Comparison of ENCODE assay signal across 10 mouse cellular contexts in the genomic region with DNA sequence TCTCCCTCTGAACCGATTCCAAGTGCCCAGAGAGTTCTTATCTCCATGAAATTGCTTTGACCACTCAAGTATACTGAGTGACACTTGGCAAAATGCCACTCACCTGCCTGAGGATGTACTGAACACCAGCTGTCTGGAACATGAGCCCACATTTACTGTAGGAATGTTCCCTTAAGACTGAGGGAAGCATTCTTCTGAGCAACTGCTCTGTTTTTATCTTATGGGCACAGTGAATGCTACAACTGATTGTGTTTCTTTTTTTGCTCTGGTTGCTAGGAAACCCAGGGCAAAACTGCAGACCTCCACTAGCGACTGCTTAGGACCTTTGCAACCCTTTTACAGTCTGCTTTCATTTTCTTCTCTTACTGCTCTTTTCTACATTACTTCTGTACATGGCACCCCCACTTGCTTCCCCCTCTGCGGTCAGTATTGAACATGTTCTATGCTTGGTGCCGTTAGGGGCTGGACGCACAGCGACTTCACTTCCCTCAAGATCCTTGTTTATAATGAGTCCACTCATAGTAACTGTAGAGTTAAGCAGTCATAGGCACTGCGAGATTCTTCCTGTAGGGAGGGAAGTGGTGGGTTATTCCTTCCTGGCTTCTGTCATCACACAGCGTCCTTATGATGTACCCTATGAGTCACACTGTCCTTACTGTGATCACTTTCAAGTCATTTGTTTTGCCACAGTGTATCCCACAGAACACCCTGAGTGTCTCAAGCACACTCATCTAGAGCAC. TPM values are rescaled to one million over a fixed set of nuclear protein-coding genes. Genes with fewer than 3 reads are reported as not detected.
DNase-seq lines count a peak whose midpoint lies in the region; ATAC-seq lines count a peak whose summit lies in the region.
"Had no signal": no experiment of that assay in that cellular context is flagged by ENCODE, and none has a peak within 500 bp of the region (broad histone marks: within the 10 kb centered on the region; RNA-seq: fewer than 3 reads in every experiment).

No protein-coding gene starts in this region.

- peak; percentile 42; the same call in 1 of the 2 replicates for ATAC-seq in limb, embryonic 13.5 days (ENCODE audit: low FRiP score, low read depth)
- ATAC-seq in liver, embryonic 12.5 days = peak; percentile 40
- no peak for ATAC-seq in midbrain, embryonic 11.5 days (ENCODE audit: low FRiP score)

- DNase-seq in limb, embryonic 10.5 days (ENCODE audit: low spot score) = no peak
- DNase-seq in brain, adult 2 months (ENCODE audit: low read depth, low spot score) = peak; percentile 61
- peak; percentile 51 for DNase-seq in splenic B cell, adult 2 months (ENCODE audit: low read depth, low spot score)
- DNase-seq in layer of hippocampus, postnatal 10 days (ENCODE audit: low spot score in 2 of 2) = no peak
- no peak for DNase-seq in midbrain, embryonic 11.5 days (ENCODE audit: low spot score, missing footprints)
- DNase-seq: lung, postnatal 14 days; thymus, adult 2 months had no signal

- no peaks in the 10 kb centered on the region for H3K9me3 ChIP-seq in limb, embryonic 13.5 days
- H3K9me3 ChIP-seq in limb, embryonic 10.5 days (replicated peaks) = no peaks in the 10 kb centered on the region
- H3K9me3 ChIP-seq in liver, embryonic 12.5 days (replicated peaks) = no peaks in the 10 kb centered on the region
- H3K9me3 ChIP-seq in midbrain, embryonic 11.5 days (ENCODE audit: control insufficient read depth, low read length) = no peaks in the 10 kb centered on the region

- no peak overlapping the region for H3K4me2 ChIP-seq in limb, embryonic 13.5 days (replicated peaks)
- H3K4me2 ChIP-seq in liver, embryonic 12.5 days = peak overlapping the region; percentile 36
- H3K4me2 ChIP-seq in midbrain, embryonic 11.5 days = no peak overlapping the region

- H3K27ac ChIP-seq in limb, embryonic 13.5 days = no peak overlapping the region
- H3K27ac ChIP-seq in limb, embryonic 10.5 days = no peak overlapping the region
- no peak overlapping the region for H3K27ac ChIP-seq in liver, embryonic 12.5 days
- no peak overlapping the region for H3K27ac ChIP-seq in midbrain, embryonic 11.5 days (ENCODE audit: low read depth, low read length)
- H3K27ac ChIP-seq: kidney, postnatal 0 days had no signal

- H3K4me1 ChIP-seq in limb, embryonic 13.5 days = peaks cover 9% of the 10 kb centered on the region; the same call in 1 of the 2 replicates
- peaks cover 19% of the 10 kb centered on the region for H3K4me1 ChIP-seq in limb, embryonic 10.5 days
- peaks cover 30% of the 10 kb centered on the region for H3K4me1 ChIP-seq in liver, embryonic 12.5 days
- H3K4me1 ChIP-seq in midbrain, embryonic 11.5 days (ENCODE audit: control insufficient read depth, insufficient read depth, low read length) = peaks cover 3% of the 10 kb centered on the region; the same call in 1 of the 2 replicates

- peaks cover 34% of the 10 kb centered on the region for H3K27me3 ChIP-seq in limb, embryonic 13.5 days
- peaks cover 37% of the 10 kb centered on the region for H3K27me3 ChIP-seq in limb, embryonic 10.5 days (ENCODE audit: low read depth, poor library complexity, severe bottlenecking)
- peaks cover 40% of the 10 kb centered on the region for H3K27me3 ChIP-seq in liver, embryonic 12.5 days (replicated peaks)
- no peaks in the 10 kb centered on the region for H3K27me3 ChIP-seq in splenic B cell, adult 2 months (ENCODE audit: control insufficient read depth, insufficient read depth, low read length, poor library complexity, severe bottlenecking)
- H3K27me3 ChIP-seq in midbrain, embryonic 11.5 days (ENCODE audit: control insufficient read depth, insufficient read depth, low read length) = peaks cover 5% of the 10 kb centered on the region; the same call in 1 of the 2 replicates

- WGBS in limb, embryonic 13.5 days = 71% methylated on average over 8 of the region's 8 CpGs
- 85% methylated on average over 8 of the region's 8 CpGs for WGBS in limb, embryonic 10.5 days
- 23% methylated on average over 8 of the region's 8 CpGs for WGBS in liver, embryonic 12.5 days (ENCODE audit: insufficient replicate concordance)
- WGBS in midbrain, embryonic 11.5 days = 74% methylated on average over 8 of the region's 8 CpGs

- H3K36me3 ChIP-seq in limb, embryonic 13.5 days = no peaks in the 10 kb centered on the region
- H3K36me3 ChIP-seq in limb, embryonic 10.5 days = no peaks in the 10 kb centered on the region
- no peaks in the 10 kb centered on the region for H3K36me3 ChIP-seq in liver, embryonic 12.5 days
- H3K36me3 ChIP-seq in splenic B cell, adult 2 months (ENCODE audit: control insufficient read depth, insufficient read depth, low read length, poor library complexity, severe bottlenecking) = no peaks in the 10 kb centered on the region
- H3K36me3 ChIP-seq in midbrain, embryonic 11.5 days (ENCODE audit: control insufficient read depth, insufficient read depth, low read length) = no peaks in the 10 kb centered on the region

- H3K4me3 ChIP-seq in limb, embryonic 13.5 days = no peak overlapping the region
- no peak overlapping the region for H3K4me3 ChIP-seq in limb, embryonic 10.5 days
- H3K4me3 ChIP-seq in liver, embryonic 12.5 days = no peak overlapping the region
- H3K4me3 ChIP-seq in midbrain, embryonic 11.5 days (ENCODE audit: low read depth, low read length) = no peak overlapping the region

- no peak overlapping the region for H3K9ac ChIP-seq in limb, embryonic 13.5 days
- H3K9ac ChIP-seq in liver, embryonic 12.5 days = no peak overlapping the region
- H3K9ac ChIP-seq in midbrain, embryonic 11.5 days (ENCODE audit: low read length) = no peak overlapping the region

RNA-seq across cellular contexts. Expression of a gene that starts 0.9 kb away (rescaled TPM):
- polyA plus RNA-seq in limb, embryonic 13.5 days (2015; fragmentation: Nextera tagmentation; extraction: Ambion mirVana) = not detected in 2 replicates
- polyA plus RNA-seq in limb, embryonic 10.5 days (2016; fragmentation: Nextera tagmentation; extraction: Ambion mirVana) = not detected in 2 replicates
- polyA plus RNA-seq in liver, embryonic 12.5 days (2016; fragmentation: Nextera tagmentation; extraction: Ambion mirVana) = not detected in 2 replicates
- not detected for total RNA-seq in layer of hippocampus, postnatal 10 days (2021)
- polyA plus RNA-seq in midbrain, embryonic 11.5 days (2014; fragmentation: Nextera tagmentation; extraction: Ambion mirVana) = not detected in 2 replicates
- polyA plus RNA-seq: kidney, postnatal 0 days; thymus, adult 2 months had no signal

RNA-seq across cellular contexts. Expression of a gene that starts 4.1 kb away (rescaled TPM):
- 17.0 and 19.5 TPM in 2 replicates for polyA plus RNA-seq in limb, embryonic 13.5 days (2015; fragmentation: Nextera tagmentation; extraction: Ambion mirVana)
- polyA plus RNA-seq in limb, embryonic 10.5 days (2016; fragmentation: Nextera tagmentation; extraction: Ambion mirVana) = 9.2 and 9.9 TPM in 2 replicates
- 8.3 and 8.9 TPM in 2 replicates for polyA plus RNA-seq in liver, embryonic 12.5 days (2016; fragmentation: Nextera tagmentation; extraction: Ambion mirVana)
- 10 to 100 TPM; 18.6 to 21.9 TPM for total RNA-seq in layer of hippocampus, postnatal 10 days (2021)
- polyA plus RNA-seq in midbrain, embryonic 11.5 days (2014; fragmentation: Nextera tagmentation; extraction: Ambion mirVana) = 13.1 and 13.4 TPM in 2 replicates

RNA-seq across cellular contexts. Expression of a gene that starts 25.5 kb away (rescaled TPM):
- 65.9 and 72.8 TPM in 2 replicates for polyA plus RNA-seq in limb, embryonic 13.5 days (2015; fragmentation: Nextera tagmentation; extraction: Ambion mirVana)
- 58.5 and 59.4 TPM in 2 replicates for polyA plus RNA-seq in limb, embryonic 10.5 days (2016; fragmentation: Nextera tagmentation; extraction: Ambion mirVana)
- polyA plus RNA-seq in liver, embryonic 12.5 days (2016; fragmentation: Nextera tagmentation; extraction: Ambion mirVana) = 39.6 and 41.1 TPM in 2 replicates
- total RNA-seq in layer of hippocampus, postnatal 10 days (2021) = 100 to 1,000 TPM; 118 to 123 TPM
- 102 and 106 TPM in 2 replicates for polyA plus RNA-seq in midbrain, embryonic 11.5 days (2014; fragmentation: Nextera tagmentation; extraction: Ambion mirVana)

Comparison
In these comparisons a context has a peak if more than half of its experiments do, and no peak if none do; other contexts are left out.
1. DNase-seq: peak in brain, adult 2 months (single experiment) and splenic B cell, adult 2 months (single experiment); none in limb, embryonic 10.5 days (single experiment), layer of hippocampus, postnatal 10 days (0 of 2) and midbrain, embryonic 11.5 days (single experiment).